In genomic region chr11:88600194-88600593, GRCm38 (mm10) we compare ENCODE assay signal across 12 mouse cellular contexts.
A peak's percentile ranks its signal among the peaks of the same experiment; 100 is the strongest.
DNase-seq lines count a peak whose midpoint lies in the region; ATAC-seq and TF ChIP-seq lines count a peak whose summit lies in the region.
"Had no signal": no experiment of that assay in that cellular context is flagged by ENCODE, and none has a peak within 500 bp of the region (broad histone marks: within the 10 kb centered on the region; RNA-seq: fewer than 3 reads in every experiment).

No protein-coding gene starts in this region.

- peaks cover 87% of the 10 kb centered on the region for H3K4me1 ChIP-seq in kidney, embryonic 15.5 days
- H3K4me1 ChIP-seq in ES-Bruce4 (ENCODE audit: control insufficient read depth, insufficient read depth, low read length) = peaks cover 9% of the 10 kb centered on the region
- H3K4me1 ChIP-seq in intestine, embryonic 16.5 days (ENCODE audit: control insufficient read depth, insufficient read depth, low read length) = peaks cover 31% of the 10 kb centered on the region

- no peaks in the 10 kb centered on the region for H3K9me3 ChIP-seq in kidney, embryonic 15.5 days (replicated peaks)
- no peaks in the 10 kb centered on the region for H3K9me3 ChIP-seq in ES-Bruce4 (replicated peaks; ENCODE audit: control insufficient read depth, insufficient read depth, low read length, poor library complexity, severe bottlenecking)
- no peaks in the 10 kb centered on the region for H3K9me3 ChIP-seq in intestine, embryonic 16.5 days (ENCODE audit: control insufficient read depth, low read length)

- H3K27ac ChIP-seq in gastrocnemius, adult 2 months = peak overlapping the region; percentile 78
- H3K27ac ChIP-seq in kidney, embryonic 15.5 days = peak overlapping the region; percentile 73
- H3K27ac ChIP-seq in ES-Bruce4 (ENCODE audit: insufficient read depth, low read length) = peak overlapping the region; percentile 96
- H3K27ac ChIP-seq in intestine, embryonic 16.5 days (ENCODE audit: low read length) = no peak overlapping the region

- no peak for TF ChIP-seq EP300 in ES-Bruce4 (IDR thresholded peaks at IDR 0.05; ENCODE audit: insufficient read depth, low read depth, low read length)

- intact Hi-C loops in gastrocnemius, adult 2 months (cut with DNase I) = no loop called here

- no peaks in the 10 kb centered on the region for H3K27me3 ChIP-seq in kidney, embryonic 15.5 days
- no peaks in the 10 kb centered on the region for H3K27me3 ChIP-seq in ES-Bruce4 (ENCODE audit: control insufficient read depth, insufficient read depth, low read length, poor library complexity, severe bottlenecking)
- no peaks in the 10 kb centered on the region for H3K27me3 ChIP-seq in intestine, embryonic 16.5 days (replicated peaks; ENCODE audit: control insufficient read depth, insufficient read depth, low read length)

- no peak for TF ChIP-seq POLR2A in ES-Bruce4 (IDR thresholded peaks at IDR 0.05; ENCODE audit: insufficient read depth, low read length)

- no peak overlapping the region for H3K9ac ChIP-seq in kidney, embryonic 15.5 days
- 0 out of 2 replicates have a peak overlapping the region, but pooled peaks have one; percentile 17 for H3K9ac ChIP-seq in ES-Bruce4 (ENCODE audit: low read depth, poor library complexity, severe bottlenecking)
- H3K9ac ChIP-seq in intestine, embryonic 16.5 days (ENCODE audit: low read depth, low read length) = no peak overlapping the region
- H3K9ac ChIP-seq: lung, embryonic 14.5 days had no signal

- no peak for TF ChIP-seq CTCF in gastrocnemius, adult 2 months (IDR thresholded peaks at IDR 0.05)
- no peak for TF ChIP-seq CTCF in ES-Bruce4 (IDR thresholded peaks at IDR 0.05; ENCODE audit: low read depth, low read length)

- H3K36me3 ChIP-seq in kidney, embryonic 15.5 days = peaks cover 21% of the 10 kb centered on the region
- 0 out of 2 replicates have a peak, but pooled peaks cover 2% of the 10 kb centered on the region for H3K36me3 ChIP-seq in ES-Bruce4 (ENCODE audit: control insufficient read depth, insufficient read depth, low read length, poor library complexity, severe bottlenecking)
- no peaks in the 10 kb centered on the region for H3K36me3 ChIP-seq in intestine, embryonic 16.5 days (ENCODE audit: control insufficient read depth, insufficient read depth, low read length)

- whole genome bisulfite sequencing in kidney, embryonic 15.5 days = 84% methylated on average over 3 of the region's 3 CpGs
- WGBS in intestine, embryonic 16.5 days = 74% methylated on average over 3 of the region's 3 CpGs

- no peak overlapping the region for H3K4me3 ChIP-seq in gastrocnemius, adult 2 months
- H3K4me3 ChIP-seq in kidney, embryonic 15.5 days (replicated peaks) = no peak overlapping the region
- H3K4me3 ChIP-seq in ES-Bruce4 (ENCODE audit: low read depth, low read length) = no peak overlapping the region
- H3K4me3 ChIP-seq in intestine, embryonic 16.5 days (ENCODE audit: low read length) = no peak overlapping the region

- no peak overlapping the region for H3K4me2 ChIP-seq in kidney, embryonic 15.5 days
- no peak overlapping the region for H3K4me2 ChIP-seq in intestine, embryonic 16.5 days (ENCODE audit: low read depth, low read length)
- H3K4me2 ChIP-seq: lung, embryonic 14.5 days had no signal

- no peak for ATAC-seq in kidney, embryonic 15.5 days (replicated peaks; ENCODE audit: low FRiP score)
- 0 out of 2 replicates have a peak, but pooled peaks have one; percentile 18 for ATAC-seq in intestine, embryonic 16.5 days

- no peak for DNase-seq in gastrocnemius, adult 2 months
- no peak for DNase-seq in gastrocnemius, postnatal 25 days
- DNase-seq in kidney, adult 11 months = no peak
- no peak for DNase-seq in ovary, postnatal 10 days (ENCODE audit: low spot score)
- DNase-seq in adrenal gland, adult 8-10 months = no peak
- DNase-seq: adrenal gland, adult 2 months; lung, embryonic 14.5 days; right cerebral cortex, postnatal 4 days; thymus, postnatal 14 days had no signal
